ENCODE assay signal across 9 mouse cellular contexts in the genomic region with DNA sequence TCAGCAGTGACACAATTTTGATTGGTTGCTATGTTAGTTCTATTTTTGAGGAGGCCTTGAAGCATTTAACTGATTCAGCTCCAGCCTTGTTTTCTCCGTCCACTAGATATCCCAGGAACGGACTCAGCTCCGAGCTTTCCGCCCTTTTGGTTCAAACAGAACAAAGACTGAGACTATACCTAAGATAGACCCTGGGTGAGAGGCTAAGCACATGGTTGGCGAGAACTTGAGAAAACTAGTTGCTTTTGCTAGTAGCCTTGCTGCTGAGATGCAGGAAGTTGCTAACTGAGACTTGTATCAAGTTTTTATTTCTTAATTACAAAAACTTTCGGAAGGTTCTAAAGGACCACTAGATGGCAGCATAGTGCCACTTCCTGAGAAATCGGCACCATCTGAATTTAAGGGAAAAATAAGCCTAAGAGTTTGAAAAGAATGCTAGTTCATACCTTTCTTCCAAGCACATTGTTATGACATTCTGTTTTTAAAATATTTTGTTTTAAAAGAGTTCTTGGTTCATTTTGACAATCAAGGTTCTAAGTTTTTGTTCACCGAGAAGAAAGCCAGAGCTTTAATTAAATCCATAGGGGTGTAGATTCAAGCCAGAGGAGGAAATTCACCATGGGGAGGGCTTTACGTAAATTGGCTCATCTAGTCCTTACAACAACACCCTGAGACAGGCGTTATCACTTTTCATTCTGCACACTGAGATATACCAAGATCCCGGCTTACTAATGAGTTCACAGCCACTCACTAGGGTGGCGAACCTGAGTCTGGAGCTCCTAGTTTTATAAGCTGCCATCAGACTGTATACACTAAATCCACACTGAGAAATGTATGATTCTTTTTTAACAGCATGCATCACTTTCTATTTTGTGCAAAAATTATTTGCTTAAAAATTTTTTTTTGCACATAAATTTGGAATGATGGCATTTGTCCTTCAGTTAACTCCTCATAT. TPM values are rescaled to one million over a fixed set of nuclear protein-coding genes. Genes with fewer than 3 reads are reported as not detected.
DNase-seq lines count a peak whose midpoint lies in the region; ATAC-seq and TF ChIP-seq lines count a peak whose summit lies in the region.
"Had no signal": no experiment of that assay in that cellular context is flagged by ENCODE, and none has a peak within 500 bp of the region (broad histone marks: within the 10 kb centered on the region; RNA-seq: fewer than 3 reads in every experiment).

No protein-coding gene starts in this region.

- H3K27me3 ChIP-seq in lung, embryonic 14.5 days (ENCODE audit: insufficient read depth, low read length), result no peaks in the 10 kb centered on the region
- no peaks in the 10 kb centered on the region for H3K27me3 ChIP-seq in forebrain, embryonic 13.5 days
- H3K27me3 ChIP-seq in thymus, adult 2 months (ENCODE audit: control insufficient read depth, insufficient read depth, low read length), result no peaks in the 10 kb centered on the region
- H3K27me3 ChIP-seq: liver, embryonic 15.5 days had no signal

- WGBS in lung, embryonic 14.5 days, result 44% methylated on average over 12 of the region's 12 CpGs
- 39% methylated on average over 12 of the region's 12 CpGs for WGBS in forebrain, embryonic 13.5 days
- WGBS in thymus, adult 2 months, result 55% methylated on average over 12 of the region's 12 CpGs

- H3K4me1 ChIP-seq in lung, embryonic 14.5 days (ENCODE audit: insufficient read depth), result no peaks in the 10 kb centered on the region
- 0 out of 2 replicates have a peak, but pooled peaks cover 3% of the 10 kb centered on the region for H3K4me1 ChIP-seq in forebrain, embryonic 13.5 days
- H3K4me1 ChIP-seq in thymus, adult 2 months (replicated peaks; ENCODE audit: control insufficient read depth, insufficient read depth, low read length), result no peaks in the 10 kb centered on the region
- H3K4me1 ChIP-seq: liver, embryonic 15.5 days had no signal

- H3K9ac ChIP-seq in lung, embryonic 14.5 days, result no peak overlapping the region
- H3K9ac ChIP-seq in forebrain, embryonic 13.5 days, result no peak overlapping the region
- H3K9ac ChIP-seq: liver, embryonic 15.5 days had no signal

- no peak overlapping the region for H3K27ac ChIP-seq in lung, embryonic 14.5 days (ENCODE audit: low read depth)
- H3K27ac ChIP-seq in forebrain, embryonic 13.5 days, result no peak overlapping the region
- no peak overlapping the region for H3K27ac ChIP-seq in thymus, adult 2 months (ENCODE audit: control insufficient read depth, insufficient read depth, low read length)
- H3K27ac ChIP-seq: liver, embryonic 15.5 days had no signal

- no peak for ATAC-seq in lung, embryonic 14.5 days (ENCODE audit: insufficient read depth)
- 0 out of 2 replicates have a peak, but pooled peaks have one; percentile 50 for ATAC-seq in forebrain, embryonic 13.5 days

- H3K9me3 ChIP-seq in lung, embryonic 14.5 days (ENCODE audit: low read depth, low read length), result no peaks in the 10 kb centered on the region
- H3K9me3 ChIP-seq in forebrain, embryonic 13.5 days (replicated peaks), result no peaks in the 10 kb centered on the region
- H3K9me3 ChIP-seq: liver, embryonic 15.5 days had no signal

- H3K36me3 ChIP-seq in lung, embryonic 14.5 days (ENCODE audit: insufficient read depth), result no peaks in the 10 kb centered on the region
- H3K36me3 ChIP-seq in forebrain, embryonic 13.5 days (ENCODE audit: poor library complexity, severe bottlenecking), result no peaks in the 10 kb centered on the region
- H3K36me3 ChIP-seq in thymus, adult 2 months (ENCODE audit: control insufficient read depth, insufficient read depth, low read length), result no peaks in the 10 kb centered on the region
- H3K36me3 ChIP-seq: liver, embryonic 15.5 days had no signal

- H3K4me3 ChIP-seq in lung, embryonic 14.5 days (ENCODE audit: low read depth, low read length), result no peak overlapping the region
- H3K4me3 ChIP-seq in forebrain, embryonic 13.5 days, result no peak overlapping the region
- H3K4me3 ChIP-seq in thymus, adult 2 months (ENCODE audit: control insufficient read depth, insufficient read depth, low read length), result no peak overlapping the region
- H3K4me3 ChIP-seq: liver, embryonic 15.5 days had no signal

- TF ChIP-seq CTCF in lung, embryonic 14.5 days (IDR thresholded peaks at IDR 0.05; ENCODE audit: low read depth), result peak; percentile 71
- TF ChIP-seq CTCF in thymus, adult 2 months (IDR thresholded peaks at IDR 0.05; ENCODE audit: borderline replicate concordance, control insufficient read depth, extremely low read depth, insufficient read depth, low read length, poor library complexity), result no peak

- TF ChIP-seq POLR2A in thymus, adult 2 months (IDR thresholded peaks at IDR 0.05; ENCODE audit: control insufficient read depth, extremely low read depth, insufficient read depth, low read length, poor library complexity), result no peak

- peak; percentile 8 for DNase-seq in adrenal gland, postnatal 10 days
- no peak for DNase-seq in adrenal gland, adult 8-10 months
- DNase-seq in lung, embryonic 14.5 days, result peak; percentile 88
- no peak for DNase-seq in lung, postnatal 4 days
- peak; percentile 16 for DNase-seq in lung, postnatal 10 days
- no peak for DNase-seq in left cerebral cortex, postnatal 36 days (ENCODE audit: low spot score in 2 of 2)
- DNase-seq in thymus, adult 2 months, result no peak

- intact Hi-C loops in left cerebral cortex, postnatal 36 days (cut with DNase I), result loop anchor here (5.0 to 10.0 kb wide), 3 partner anchors 422 to 1649 kb away; no protein-coding TSS in a partner anchor

- no peak overlapping the region for H3K4me2 ChIP-seq in lung, embryonic 14.5 days
- H3K4me2 ChIP-seq in forebrain, embryonic 13.5 days, result peak overlapping the region; percentile 8; the same call in 1 of the 2 replicates
- H3K4me2 ChIP-seq: liver, embryonic 15.5 days had no signal

RNA-seq across cellular contexts. Expression of gene Ccng1, which starts 20.5 kb away (rescaled TPM):
- 10 to 100 TPM; 71.1 to 96.0 TPM for total RNA-seq in adrenal gland, postnatal 10 days (2021)
- 10 to 100 TPM; 65.4 to 88.5 (median 78.1) TPM for total RNA-seq in adrenal gland, adult 8-10 months (2022)
- polyA plus RNA-seq in lung, embryonic 14.5 days (2014; fragmentation: Nextera tagmentation; extraction: Ambion mirVana), result 35.8 and 42.0 TPM in 2 replicates
- polyA plus RNA-seq in forebrain, embryonic 13.5 days (2015; fragmentation: Nextera tagmentation; extraction: Ambion mirVana), result 27.8 and 29.3 TPM in 2 replicates
- total RNA-seq in left cerebral cortex, postnatal 36 days (2021), result 10 to 100 TPM; 61.7 to 70.4 TPM
- polyA plus RNA-seq in thymus, adult 2 months (2012; rRNA removed), result 16.2 and 19.8 TPM in 2 replicates

RNA-seq across cellular contexts. Expression of gene Nudcd2, which starts 42.1 kb away (rescaled TPM):
- total RNA-seq in adrenal gland, postnatal 10 days (2021), result 10 to 100 TPM; 31.6 to 34.6 TPM
- total RNA-seq in adrenal gland, adult 8-10 months (2022), result 10 to 100 TPM; 26.4 to 31.4 (median 29.8) TPM
- 167 and 172 TPM in 2 replicates for polyA plus RNA-seq in lung, embryonic 14.5 days (2014; fragmentation: Nextera tagmentation; extraction: Ambion mirVana)
- 136 and 145 TPM in 2 replicates for polyA plus RNA-seq in forebrain, embryonic 13.5 days (2015; fragmentation: Nextera tagmentation; extraction: Ambion mirVana)
- total RNA-seq in left cerebral cortex, postnatal 36 days (2021), result 10 to 100 TPM; 18.1 to 21.3 TPM
- polyA plus RNA-seq in thymus, adult 2 months (2012; rRNA removed), result 20.0 and 21.5 TPM in 2 replicates

RNA-seq across cellular contexts. Expression of gene Hmmr, which starts 42.4 kb away (rescaled TPM):
- 1 to 10 TPM; 7.5 to 9.1 TPM for total RNA-seq in adrenal gland, postnatal 10 days (2021)
- total RNA-seq in adrenal gland, adult 8-10 months (2022), result 1 to 10 TPM in 1 of 4 experiments, under 1 TPM in 3; 0.51 to 1.0 (median 0.60) TPM
- polyA plus RNA-seq in lung, embryonic 14.5 days (2014; fragmentation: Nextera tagmentation; extraction: Ambion mirVana), result 62.9 and 63.7 TPM in 2 replicates
- 43.0 and 43.1 TPM in 2 replicates for polyA plus RNA-seq in forebrain, embryonic 13.5 days (2015; fragmentation: Nextera tagmentation; extraction: Ambion mirVana)
- total RNA-seq in left cerebral cortex, postnatal 36 days (2021), result under 1 TPM; 0.74 to 0.82 TPM
- 18.4 and 20.2 TPM in 2 replicates for polyA plus RNA-seq in thymus, adult 2 months (2012; rRNA removed)

Comparison
In these comparisons a context has a peak if more than half of its experiments do, and no peak if none do; other contexts are left out.
1. DNase-seq: peak in adrenal gland, postnatal 10 days (single experiment), lung, embryonic 14.5 days (single experiment) and lung, postnatal 10 days (single experiment); none in adrenal gland, adult 8-10 months (single experiment), lung, postnatal 4 days (0 of 2), left cerebral cortex, postnatal 36 days (0 of 2) and thymus, adult 2 months (single experiment).
2. RNA of gene Hmmr, which starts 42.4 kb away (total RNA-seq): 7.5 to 9.1 TPM in adrenal gland, postnatal 10 days; 0.74 to 0.82 TPM in left cerebral cortex, postnatal 36 days and 0.51 to 1.0 TPM in adrenal gland, adult 8-10 months; every median in the first group is over 4 times any median in the second.